Mouse (Mus musculus): Measurements from ENCODE around the gene Atf3. TPM values are rescaled to one million over a fixed set of nuclear protein-coding genes. Genes with fewer than 3 reads are reported as not detected.

Atf3 gene
- 0.23 TPM for polyA plus RNA-seq (2017; shearing (Covaris generic))

DNA sequence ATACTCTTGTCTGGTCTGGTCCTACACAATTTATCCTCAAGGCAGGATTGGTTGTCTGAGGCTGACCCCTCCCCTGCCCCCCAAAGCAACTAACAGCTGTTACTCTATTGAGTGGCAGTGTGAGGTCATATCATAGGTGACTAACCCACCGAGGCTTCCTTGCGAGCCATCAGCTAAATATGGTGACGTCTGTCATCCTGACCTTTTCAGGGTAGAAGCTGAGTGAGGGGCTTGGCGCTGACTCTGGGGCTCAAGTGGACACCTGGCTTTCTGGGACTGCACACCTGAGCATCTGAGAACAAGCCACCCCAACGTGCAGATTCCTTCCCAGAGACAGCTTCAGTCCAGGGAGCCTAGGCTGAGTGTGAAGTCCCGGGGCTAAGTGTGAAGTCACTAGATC, at the start of gene Atf3:
TSS of gene Atf3 (minus strand) at position 101 of the 400 bp plus-strand sequence.

DNA sequence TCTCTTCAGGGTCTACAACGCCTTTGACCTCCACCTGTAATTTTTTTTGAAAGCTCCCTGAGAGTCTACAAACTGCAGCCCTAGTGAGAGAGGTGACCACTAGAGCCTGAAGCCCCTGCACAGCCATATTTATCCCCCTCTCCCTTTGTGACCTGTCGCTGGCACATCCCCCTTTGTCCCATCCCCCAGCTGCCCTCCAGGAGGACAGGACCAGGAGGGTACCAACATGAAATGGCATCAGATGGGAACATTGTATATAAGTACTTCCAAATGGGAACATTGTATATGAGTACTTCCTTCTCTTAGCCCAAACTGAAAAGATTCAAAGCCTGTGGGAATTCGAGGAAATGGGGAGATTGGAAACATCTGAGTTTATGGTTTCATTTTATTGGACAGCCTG, 53.1 kb downstream of the Atf3 start, which contains the start of gene Fam71a:
TSS of gene Fam71a (minus strand) at position 101 of the 400 bp plus-strand sequence.

Other genes with a start within 250 kb of the Atf3 start
- 0.13 TPM for gene Vash2, start 238.7 kb downstream of the Atf3 start, polyA plus RNA-seq (2017; shearing (Covaris generic))
- 6.7 TPM for gene Flvcr1, start 191.9 kb downstream of the Atf3 start, polyA plus RNA-seq (2017; shearing (Covaris generic))
- gene Spata45, start 181.4 kb downstream of the Atf3 start, polyA plus RNA-seq (2017; shearing (Covaris generic)) = not detected
- 13.0 TPM for gene Tatdn3, start 155.1 kb downstream of the Atf3 start, polyA plus RNA-seq (2017; shearing (Covaris generic))
- 3.3 TPM for gene Nsl1, start 155.0 kb downstream of the Atf3 start, polyA plus RNA-seq (2017; shearing (Covaris generic))
- gene Batf3, start 120.2 kb downstream of the Atf3 start, polyA plus RNA-seq (2017; shearing (Covaris generic)) = not detected
- gene Fam71a, start 53.2 kb downstream of the Atf3 start, polyA plus RNA-seq (2017; shearing (Covaris generic)) = not detected
- 2.8 TPM for gene Nenf, start 100.2 kb upstream of the Atf3 start, polyA plus RNA-seq (2017; shearing (Covaris generic))
- gene Tmem206, start 107.9 kb upstream of the Atf3 start, polyA plus RNA-seq (2017; shearing (Covaris generic)) = 29.3 TPM
- 20.7 TPM for gene Ppp2r5a, start 185.2 kb upstream of the Atf3 start, polyA plus RNA-seq (2017; shearing (Covaris generic))